Mouse (Mus musculus) heart, embryonic 14.5 days (tissue): ENCODE data around the gene Fam104a. TPM values are rescaled to one million over a fixed set of nuclear protein-coding genes. Genes with fewer than 3 reads are reported as not detected.

Source experiments
- ATAC-seq: fragments of 200-750 bp; cut with Nextera tagmentation; 2 replicates; pipeline ENCODE4 v1.8.0; 2017; ENCODE audit warnings: low read depth, moderate TSS enrichment; ENCODE audit not compliant: insufficient number of reproducible peaks, insufficient read depth, low FRiP score
- H3K27ac ChIP-seq, 2 experiments: fragments of 200-500 bp in 1 of 2; fragments of 300-500 bp in 1 of 2; sonication (generic) in 1 of 2; replicated peaks in 1 of 2; 2 replicates each; pipeline ENCODE4 v1.5.1; 2012 to 2014; ENCODE audit warnings: low read depth in 2 of 2, low read length in 2 of 2, control low read depth in 1 of 2, mild to moderate bottlenecking in 1 of 2, mixed read lengths in 1 of 2; ENCODE audit not compliant: control insufficient read depth in 1 of 2, insufficient read depth in 1 of 2
- H3K27me3 ChIP-seq: fragments of 300-500 bp; sonication (generic); 2 replicates; pipeline ENCODE4 v1.6.1; 2014; ENCODE audit warnings: mild to moderate bottlenecking, low read length, control low read depth; ENCODE audit not compliant: control insufficient read depth, insufficient read depth
- H3K36me3 ChIP-seq: fragments of 300-500 bp; sonication (generic); 2 replicates; pipeline ENCODE4 v1.6.1; 2014; ENCODE audit warnings: mild to moderate bottlenecking, control low read depth, low read length, mixed read lengths; ENCODE audit not compliant: control insufficient read depth, insufficient read depth
- H3K4me1 ChIP-seq, 2 experiments: fragments of 200-500 bp in 1 of 2; fragments of 300-500 bp in 1 of 2; sonication (generic) in 1 of 2; 2 replicates each; pipeline ENCODE4 v1.6.1; 2012 to 2014; ENCODE audit warnings: low read length in 2 of 2, control low read depth in 1 of 2, mixed read lengths in 1 of 2; ENCODE audit not compliant: control insufficient read depth in 2 of 2, insufficient read depth in 2 of 2
- H3K4me2 ChIP-seq: fragments of 300-500 bp; sonication (generic); 2 replicates; pipeline ENCODE4 v1.6.1; 2014; ENCODE audit warnings: mild to moderate bottlenecking, low read length
- H3K4me3 ChIP-seq, 2 experiments: fragments of 200-500 bp in 1 of 2; fragments of 300-500 bp in 1 of 2; sonication (generic) in 1 of 2; 2 replicates each; pipeline ENCODE4 v1.5.1; 2012 to 2014; ENCODE audit warnings: low read length in 2 of 2, mild to moderate bottlenecking in 2 of 2, control low read depth in 1 of 2, low read depth in 1 of 2, moderate library complexity in 1 of 2; ENCODE audit not compliant: control insufficient read depth in 1 of 2, insufficient read depth in 1 of 2
- H3K9ac ChIP-seq: fragments of 300-500 bp; sonication (generic); 2 replicates; pipeline ENCODE4 v1.6.1; 2014; ENCODE audit warnings: mild to moderate bottlenecking, low read length
- H3K9me3 ChIP-seq: fragments of 300-500 bp; sonication (generic); 2 replicates; pipeline ENCODE4 v1.6.1; 2016; ENCODE audit warnings: low read length, control low read depth; ENCODE audit not compliant: control insufficient read depth
- WGBS: fragments of 180-500 bp; shearing (Covaris S2); extraction: QIAGEN DNeasy Blood & Tissue Kit; methylation state at CpG from one replicate; pipeline ENCODE4 v1.1.7; 2014; 5-methylcytosine and 5-hydroxymethylcytosine counted together
- polyA plus RNA-seq: library from polyadenylated mRNA; unstranded; fragments of >200 nt; fragmentation: Nextera tagmentation; extraction: Ambion mirVana; gene quantifications from 2 replicates; pipeline ENCODE4 v1.2.1, GENCODE M21; 2014

Gene Fam104a
- polyA plus RNA-seq, 1 experiment from 2014 or later, result 44.8 TPM

- H3K9ac ChIP-seq, result no peak within 1 kb of the TSS
- peaks cover 10 to 18% of the 10 kb centered on the region in 2 experiments; a peak in 3 of 4 replicates for H3K4me1 ChIP-seq
- H3K9me3 ChIP-seq, result no peaks in the 10 kb centered on the region
- ATAC-seq, result peak; percentile 19; the same call in 1 of the 2 replicates
- H3K4me3 ChIP-seq, result no peak within 1 kb of the TSS
- no peaks in the 10 kb centered on the region; the same call in 1 of the 2 replicates for H3K36me3 ChIP-seq
- WGBS, result 22% methylated on average over 11 of the region's 11 CpGs
- no peaks in the 10 kb centered on the region for H3K27me3 ChIP-seq
- H3K27ac ChIP-seq, result no peak within 1 kb of the TSS
- peak within 1 kb of the TSS; percentile 18; the same call in 1 of the 2 replicates for H3K4me2 ChIP-seq
These were observed 25.8 kb upstream of the Fam104a start, which contains the start of gene Cpsf4l for GRCm38 (mm10) chr11:113709731-113710256. Gene Cpsf4l, minus strand, starts transcription at chr11:113710017.

- Histone ChIP-seq H3K4me2 (peak overlapping the region; percentile 18; the same call in 1 of the 2 replicates), H3K36me3 (no peaks in the 10 kb centered on the region; the same call in 1 of the 2 replicates), H3K4me3 (no peak overlapping the region), H3K27ac (no peak overlapping the region), H3K27me3 (no peaks in the 10 kb centered on the region), H3K9ac (no peak overlapping the region), H3K4me1 (peaks cover 10 to 18% of the 10 kb centered on the region in 2 experiments; a peak in 3 of 4 replicates), H3K9me3 (no peaks in the 10 kb centered on the region)
- 18% methylated on average over 15 of the region's 15 CpGs for WGBS
- ATAC-seq, result no peak
These were observed 25.3 kb upstream of the Fam104a start for GRCm38 (mm10) chr11:113709272-113709671.

GRCm38 (mm10) chr11:113708629-113709213 lies 24.8 kb upstream of the Fam104a start:
- Histone ChIP-seq H3K36me3 (no peaks in the 10 kb centered on the region; the same call in 1 of the 2 replicates), H3K27ac (no peak overlapping the region), H3K4me2 (peak overlapping the region; percentile 18; the same call in 1 of the 2 replicates), H3K9me3 (no peaks in the 10 kb centered on the region), H3K4me1 (peaks cover 10 to 22% of the 10 kb centered on the region in 2 experiments; a peak in 3 of 4 replicates), H3K4me3 (no peak overlapping the region), H3K9ac (no peak overlapping the region), H3K27me3 (no peaks in the 10 kb centered on the region)
- ATAC-seq, result no peak
- 57% methylated on average over 19 of the region's 19 CpGs for WGBS

DNA sequence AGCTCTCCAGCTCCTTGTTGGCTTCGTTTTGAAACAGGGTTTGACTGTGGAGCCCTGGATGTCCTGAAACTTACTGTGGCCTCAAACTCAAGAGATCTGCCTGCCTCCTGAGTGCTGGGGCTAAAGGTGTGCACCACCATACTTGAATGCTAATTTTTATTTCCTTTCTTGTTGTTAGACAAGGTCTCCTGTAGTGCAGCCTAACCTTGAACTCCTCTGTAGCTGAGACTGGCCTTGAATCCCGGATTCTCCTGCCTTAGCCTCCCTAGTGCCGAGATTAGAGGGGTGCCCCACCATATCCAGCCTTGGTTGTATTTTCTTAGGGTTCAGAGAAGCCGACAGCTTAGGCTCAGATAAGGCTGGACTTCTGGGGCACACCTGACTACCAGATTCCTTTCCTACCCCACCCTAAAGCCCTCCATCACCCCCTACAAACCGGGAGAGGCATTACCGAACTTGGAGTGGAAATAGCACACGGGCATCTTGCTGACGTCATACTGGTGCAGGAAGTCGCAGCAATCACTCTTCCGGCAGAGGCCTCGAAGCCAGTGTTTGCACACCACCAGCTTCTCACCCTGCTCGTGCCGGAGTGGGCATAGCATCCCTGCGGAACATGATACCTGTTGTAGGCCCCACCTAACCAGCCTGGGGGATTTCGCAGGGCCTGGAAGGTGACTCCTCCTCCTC lies 22.2 kb upstream of the Fam104a start:
- no peaks in the 10 kb centered on the region for H3K9me3 ChIP-seq
- no peak overlapping the region for H3K4me2 ChIP-seq
- no peak overlapping the region for H3K9ac ChIP-seq
- H3K4me3 ChIP-seq, result no peak overlapping the region
- H3K27me3 ChIP-seq, result no peaks in the 10 kb centered on the region
- no peaks in the 10 kb centered on the region; the same call in 1 of the 2 replicates for H3K36me3 ChIP-seq
- H3K4me1 ChIP-seq, result peaks cover 10 to 22% of the 10 kb centered on the region in 2 experiments; a peak in 3 of 4 replicates
- ATAC-seq, result no peak
- no peak overlapping the region for H3K27ac ChIP-seq
- WGBS, result 79% methylated on average over 15 of the region's 15 CpGs

DNA sequence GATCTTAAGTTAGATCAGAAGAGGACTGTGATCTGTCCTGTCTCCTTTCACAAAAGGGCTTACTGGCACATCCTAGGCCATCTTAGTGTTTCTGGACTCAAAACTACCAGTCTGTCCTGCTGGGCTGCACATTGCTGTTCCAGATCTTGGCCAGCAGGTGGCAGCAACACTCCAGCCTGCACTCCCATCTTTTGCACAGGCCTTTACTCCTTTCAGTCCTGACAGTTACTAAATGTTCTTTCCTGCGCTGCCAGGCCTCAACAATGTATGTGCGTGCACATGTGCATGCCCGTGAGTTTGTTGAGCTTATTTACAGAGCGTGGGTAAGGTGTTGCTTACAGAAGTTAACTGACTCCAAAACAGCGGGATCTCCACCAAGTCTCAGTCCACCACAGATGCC lies 19.8 kb upstream of the Fam104a start:
- H3K27me3 ChIP-seq, result no peaks in the 10 kb centered on the region
- no peak for ATAC-seq
- WGBS, result 32% methylated on average over 5 of the region's 5 CpGs
- no peak overlapping the region for H3K4me2 ChIP-seq
- peaks cover 0 to 3% of the 10 kb centered on the region in 2 experiments; a peak in 1 of 4 replicates for H3K4me1 ChIP-seq
- H3K36me3 ChIP-seq, result no peaks in the 10 kb centered on the region; the same call in none of the 2 replicates
- no peak overlapping the region for H3K27ac ChIP-seq
- H3K9ac ChIP-seq, result no peak overlapping the region
- H3K9me3 ChIP-seq, result no peaks in the 10 kb centered on the region
- no peak overlapping the region for H3K4me3 ChIP-seq

DNA sequence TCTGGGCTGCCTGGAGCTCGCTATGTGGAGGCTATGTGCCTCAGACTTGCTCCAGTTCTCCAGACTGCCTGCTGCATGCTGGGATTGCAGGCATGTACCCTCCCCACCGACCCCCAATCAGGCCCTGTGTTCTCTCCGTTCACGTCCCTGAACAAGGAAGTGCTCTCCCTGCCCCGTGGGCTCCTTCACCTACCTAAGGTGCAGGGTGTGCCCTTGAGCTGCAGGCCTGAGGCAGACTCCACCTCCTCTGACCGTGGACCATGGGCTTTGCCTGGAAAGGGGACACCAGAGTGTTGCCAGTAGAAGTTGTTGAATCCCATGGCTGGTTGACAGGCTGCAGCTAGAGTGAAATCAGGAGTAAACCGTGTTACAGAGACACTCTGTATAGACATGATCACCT lies 15.7 kb upstream of the Fam104a start:
- ATAC-seq, result no peak
- H3K4me1 ChIP-seq, result peaks cover 0 to 3% of the 10 kb centered on the region in 2 experiments; a peak in 1 of 4 replicates
- no peak overlapping the region for H3K4me2 ChIP-seq
- H3K27me3 ChIP-seq, result no peaks in the 10 kb centered on the region
- H3K36me3 ChIP-seq, result peaks cover 17% of the 10 kb centered on the region
- no peak overlapping the region for H3K27ac ChIP-seq
- H3K4me3 ChIP-seq, result no peak overlapping the region
- WGBS, result 80% methylated on average over 7 of the region's 7 CpGs
- 0 out of 2 replicates have a peak, but pooled peaks cover 4% of the 10 kb centered on the region for H3K9me3 ChIP-seq
- H3K9ac ChIP-seq, result no peak overlapping the region

DNA sequence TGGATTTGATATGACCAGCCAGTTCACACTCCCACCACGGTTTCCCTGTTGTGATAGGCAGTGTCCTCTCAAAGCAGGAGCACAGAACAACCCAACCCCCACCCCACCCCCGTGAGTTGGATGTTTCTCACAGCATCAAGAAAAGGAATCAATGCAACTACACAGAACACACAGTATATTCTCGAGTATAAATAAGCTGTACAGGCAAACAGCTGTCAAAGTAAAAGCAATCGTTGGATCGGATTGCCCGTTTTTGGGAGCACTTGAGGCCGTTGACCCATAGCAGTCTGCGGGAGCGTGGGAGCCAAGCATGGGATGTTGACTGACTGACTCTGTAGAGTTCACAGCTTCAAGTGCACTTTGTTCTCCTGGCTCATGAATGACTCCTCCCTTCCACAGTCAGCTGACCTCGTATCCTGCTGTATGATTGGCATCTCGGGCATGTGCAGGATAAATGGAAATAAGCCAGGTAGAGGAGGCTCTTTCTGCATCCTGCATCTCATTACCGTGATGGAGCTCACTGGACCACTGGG lies 14.1 kb upstream of the Fam104a start:
- WGBS, result 76% methylated on average over 12 of the region's 12 CpGs
- ATAC-seq, result no peak

More for the DNA sequence above, 14.1 kb upstream of the Fam104a start:
- Histone ChIP-seq H3K9ac (no peak overlapping the region), H3K4me2 (no peak overlapping the region), H3K9me3 (0 out of 2 replicates have a peak, but pooled peaks cover 4% of the 10 kb centered on the region), H3K4me1 (no peaks in the 10 kb centered on the region), H3K36me3 (peaks cover 32% of the 10 kb centered on the region), H3K27me3 (no peaks in the 10 kb centered on the region), H3K4me3 (no peak overlapping the region), H3K27ac (no peak overlapping the region)
